Mouse (Mus musculus) neural tube, embryonic 13.5 days (tissue): ENCODE measurements at regions not wholly inside any gene's neighbourhood (a gene's known extent, or its start where the extent isn't known, plus 50 kb on each side); places are given as distances from the start of the nearest gene placed in this dataset.

Experiments
- ATAC-seq: fragments of 200-750 bp; cut with Nextera tagmentation; 2 replicates; pipeline ENCODE4 v1.8.0; 2017; ENCODE audit warnings: low read depth, mild to moderate bottlenecking, moderate TSS enrichment, moderate library complexity
- H3K27ac ChIP-seq: fragments of 300-500 bp; sonication (generic); replicated peaks from 2 replicates; pipeline ENCODE4 v1.5.1; 2015; ENCODE audit warnings: moderate library complexity, mild to moderate bottlenecking, inconsistent platforms
- H3K27me3 ChIP-seq: fragments of 300-500 bp; sonication (generic); 2 replicates; pipeline ENCODE4 v1.6.1; 2015; ENCODE audit warnings: mild to moderate bottlenecking, inconsistent platforms
- H3K36me3 ChIP-seq: fragments of 300-500 bp; sonication (generic); 2 replicates; pipeline ENCODE4 v1.6.1; 2015; ENCODE audit warnings: mild to moderate bottlenecking, inconsistent platforms
- H3K4me1 ChIP-seq: fragments of 300-500 bp; sonication (generic); replicated peaks from 2 replicates; pipeline ENCODE4 v1.6.1; 2015; ENCODE audit warnings: inconsistent platforms
- H3K4me2 ChIP-seq: fragments of 300-500 bp; sonication (generic); 2 replicates; pipeline ENCODE4 v1.6.1; 2015; ENCODE audit warnings: inconsistent platforms, mild to moderate bottlenecking, moderate library complexity
- H3K4me3 ChIP-seq: fragments of 300-500 bp; sonication (generic); 2 replicates; pipeline ENCODE4 v1.5.1; 2015; ENCODE audit warnings: mild to moderate bottlenecking, inconsistent platforms
- H3K9ac ChIP-seq: fragments of 300-500 bp; sonication (generic); 2 replicates; pipeline ENCODE4 v1.6.1; 2015; ENCODE audit warnings: moderate library complexity, mild to moderate bottlenecking, inconsistent platforms
- H3K9me3 ChIP-seq: fragments of 300-500 bp; sonication (generic); 2 replicates; pipeline ENCODE4 v1.6.1; 2016; ENCODE audit warnings: inconsistent platforms
- WGBS: fragments of 180-500 bp; shearing (Covaris S2); methylation state at CpG from one replicate; pipeline ENCODE4 v1.1.7; 2015; 5-methylcytosine and 5-hydroxymethylcytosine counted together

DNA sequence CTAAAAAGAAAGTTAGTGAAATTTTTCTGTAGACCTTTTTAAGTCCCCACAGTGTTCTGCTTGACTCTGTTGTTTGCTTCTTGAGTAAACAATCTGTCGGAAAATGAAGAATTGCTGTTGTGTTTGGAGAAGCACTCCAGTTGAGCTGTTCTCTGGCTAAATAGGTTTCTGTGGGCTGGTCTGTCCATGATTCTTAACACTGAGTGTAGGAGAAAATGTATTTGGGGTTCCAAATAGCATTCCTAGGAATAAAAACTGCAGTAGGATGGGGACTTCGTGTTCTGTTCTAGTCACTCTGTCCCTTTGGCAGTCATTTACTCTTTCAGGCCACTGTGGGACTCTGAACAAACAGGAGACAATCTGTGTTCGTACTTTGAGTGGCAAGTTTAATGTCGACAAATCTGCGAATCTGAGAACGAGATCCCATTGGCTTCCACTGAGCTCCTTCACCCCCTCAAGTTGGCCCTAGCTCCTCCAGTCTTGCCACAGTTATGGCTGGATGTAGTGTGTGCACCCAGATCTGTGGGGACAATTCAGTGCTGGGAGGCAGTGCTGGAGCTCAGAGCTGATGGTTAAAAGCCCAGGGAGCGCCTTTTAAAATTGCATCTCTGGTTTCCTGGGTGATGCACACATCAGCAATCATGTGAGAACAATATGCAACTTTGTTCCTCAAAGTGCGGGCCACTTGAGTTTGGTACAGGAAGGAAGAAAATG, 330.2 kb downstream of the Lmbrd1 start:
- WGBS: 77% methylated on average over 8 of the region's 8 CpGs
- Histone ChIP-seq H3K36me3 (no peaks in the 10 kb centered on the region), H3K27ac (no peak overlapping the region), H3K4me3 (no peak overlapping the region), H3K4me1 (no peaks in the 10 kb centered on the region), H3K9ac (no peak overlapping the region), H3K27me3 (no peaks in the 10 kb centered on the region), H3K9me3 (no peaks in the 10 kb centered on the region), H3K4me2 (no peak overlapping the region)
- no peak for ATAC-seq

DNA sequence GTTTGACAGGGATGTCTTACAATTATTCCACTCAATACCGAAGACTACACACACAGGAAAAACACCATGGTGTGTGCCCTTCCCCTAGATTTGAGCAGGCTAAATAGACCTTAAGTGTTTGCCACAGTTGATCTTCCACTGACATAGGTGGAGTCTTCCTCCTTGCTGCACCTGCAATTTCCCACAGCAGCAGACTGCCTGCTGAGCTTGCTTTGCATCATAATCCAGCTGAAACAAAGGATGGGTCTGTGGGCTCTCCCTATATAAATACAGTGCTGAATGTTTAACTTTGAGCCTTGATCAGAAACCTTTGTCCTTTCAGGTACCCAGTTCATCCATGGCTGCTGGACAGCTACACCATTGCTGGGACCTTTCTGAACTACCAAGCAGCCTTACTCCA, 334.3 kb downstream of the Lmbrd1 start:
- H3K4me1 ChIP-seq: no peaks in the 10 kb centered on the region
- no peaks in the 10 kb centered on the region for H3K36me3 ChIP-seq
- H3K27ac ChIP-seq: no peak overlapping the region
- H3K9me3 ChIP-seq: no peaks in the 10 kb centered on the region
- H3K4me2 ChIP-seq: no peak overlapping the region
- no peaks in the 10 kb centered on the region for H3K27me3 ChIP-seq
- no peak for ATAC-seq
- H3K9ac ChIP-seq: no peak overlapping the region
- WGBS: 81% methylated on average over 1 of the region's 1 CpGs
- no peak overlapping the region for H3K4me3 ChIP-seq
